Mouse (Mus musculus) naive thymus-derived CD4-positive, alpha-beta T cell, adult 2 months (primary cell): ENCODE measurements at regions not wholly inside any gene's neighbourhood (a gene's known extent, or its start where the extent isn't known, plus 50 kb on each side); places are given as distances from the start of the nearest gene placed in this dataset.

Source experiments
- DNase-seq: peaks from one replicate; pipeline ENCODE4 v3.0.0-alpha.2; 2011; ENCODE audit warnings: low read depth

DNA sequence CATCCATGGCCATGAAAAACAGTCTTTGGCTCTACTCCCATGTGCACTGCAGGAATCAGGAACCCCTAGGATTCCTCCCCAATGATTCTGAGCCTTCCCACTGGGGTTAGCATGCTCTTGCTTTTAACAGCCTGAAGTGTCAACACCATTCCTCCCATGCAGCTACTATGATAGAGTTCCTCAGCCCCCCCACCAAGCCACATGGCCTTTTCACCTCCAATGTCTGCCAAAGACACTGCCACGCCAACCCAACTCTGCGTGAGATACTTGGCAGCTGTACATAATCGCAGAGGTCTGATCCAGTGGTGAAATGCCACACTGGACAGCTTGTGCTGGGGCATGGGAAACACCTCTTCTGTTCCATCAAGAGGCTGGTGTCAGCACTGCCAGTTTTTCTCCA, 128.6 kb upstream of the H2al1a start:
- DNase-seq: no peak

DNA sequence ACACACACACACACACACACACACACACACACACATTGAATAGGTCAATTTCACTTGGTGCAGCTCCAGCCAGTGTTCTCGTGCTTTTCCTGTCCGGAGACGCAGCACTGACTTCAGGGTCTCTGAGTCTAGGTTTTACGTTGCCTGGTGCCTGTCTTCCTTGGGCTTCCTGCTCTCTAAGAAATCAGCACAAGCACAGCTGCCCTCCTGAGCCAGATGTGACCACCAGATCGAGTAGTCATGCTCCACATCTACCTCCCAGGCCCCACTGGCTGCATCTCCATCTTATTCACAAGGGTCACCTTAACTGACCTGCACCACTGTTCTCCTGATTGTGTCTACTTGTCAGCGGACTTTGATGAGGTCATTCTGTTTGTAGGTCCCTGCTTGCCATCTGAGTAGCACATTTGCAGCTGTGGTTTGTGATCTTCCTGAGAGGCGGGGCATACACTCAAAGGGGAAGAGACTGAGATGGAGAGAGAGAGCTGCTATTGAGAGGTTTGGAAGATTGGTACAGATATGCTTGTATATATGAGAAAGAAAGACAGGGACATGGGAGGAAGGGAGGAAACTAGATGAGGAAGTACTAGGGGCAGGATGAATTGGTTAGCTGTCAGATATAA, 118.8 kb upstream of the H2al1a start:
- peak; percentile 2 for DNase-seq

DNA sequence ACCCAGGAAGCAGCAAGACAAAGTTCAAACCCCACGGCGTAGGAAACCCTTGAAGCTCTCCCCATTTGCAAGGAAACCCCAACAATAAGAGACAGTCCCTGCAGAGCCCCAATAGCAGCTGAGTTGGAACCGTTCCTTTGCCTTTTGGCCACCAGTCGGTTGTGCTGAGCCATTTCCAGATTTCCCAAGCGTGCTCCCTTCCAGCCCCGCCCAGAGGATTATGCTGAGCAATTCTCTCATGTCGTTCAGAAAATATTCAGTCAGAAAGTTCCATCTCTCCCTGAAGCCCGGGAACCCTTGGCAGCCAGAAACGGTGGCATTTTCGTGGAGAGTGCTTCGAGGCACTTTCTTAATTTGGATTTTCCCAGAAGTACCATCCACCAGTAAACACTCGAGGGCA, 117.2 kb upstream of the H2al1a start:
- DNase-seq: no peak

DNA sequence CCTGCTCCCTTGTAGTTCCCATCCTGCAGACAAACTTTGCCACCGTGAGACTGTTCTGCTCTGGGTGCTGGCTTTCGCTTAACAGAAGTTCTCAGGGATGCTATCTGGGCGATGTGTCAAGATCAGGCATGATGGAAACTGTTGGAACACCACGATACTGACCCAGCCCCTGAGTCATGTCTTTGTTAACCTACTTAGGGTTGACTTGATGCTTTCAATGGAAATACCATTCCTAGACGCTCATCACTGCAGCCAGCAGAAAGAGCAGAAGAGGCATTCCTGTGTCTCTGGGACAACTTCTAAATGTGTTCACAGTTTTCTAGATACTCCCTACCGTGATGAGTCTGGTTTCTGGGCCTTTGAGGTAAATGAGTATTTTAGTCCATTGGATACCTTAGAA, 108.2 kb upstream of the H2al1a start:
- no peak for DNase-seq

DNA sequence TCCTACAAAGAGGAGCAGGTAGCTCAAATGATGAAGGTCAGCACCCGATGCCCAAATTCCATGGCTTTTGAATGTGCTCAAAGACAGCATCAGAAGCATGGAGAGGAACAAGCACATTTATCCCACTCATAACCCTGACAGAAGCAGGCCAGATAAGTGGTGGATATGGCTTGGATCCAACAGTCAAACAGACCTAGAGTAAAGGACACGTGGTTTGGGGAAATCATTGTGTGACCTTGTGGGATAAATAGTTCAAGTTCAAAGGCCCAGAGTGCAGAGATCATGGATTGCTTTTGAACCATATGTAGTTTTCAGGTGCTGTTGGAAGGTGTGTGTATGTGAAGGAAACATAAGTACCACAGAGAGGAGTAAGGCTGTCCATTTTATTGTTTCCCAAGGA, 94.9 kb upstream of the H2al1a start:
- no peak for DNase-seq

DNA sequence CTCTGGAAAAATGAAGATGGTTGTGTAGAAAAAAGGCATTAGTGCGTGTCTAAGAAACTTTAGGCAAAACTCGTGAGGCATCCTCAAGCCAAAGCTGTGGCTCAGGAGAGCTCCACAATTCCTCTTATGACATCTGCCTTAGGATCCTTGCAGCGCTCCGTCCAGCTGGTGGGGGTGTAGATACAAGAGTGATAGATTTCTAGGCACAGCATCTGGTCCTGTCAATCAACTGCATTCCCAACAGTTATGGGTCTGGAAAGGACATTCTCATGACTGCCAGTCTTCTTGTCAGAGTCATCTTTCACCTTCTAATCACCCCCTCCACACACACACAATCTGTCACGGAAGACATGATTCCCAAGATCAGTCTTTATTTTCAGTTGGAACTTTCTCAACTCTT, 89.2 kb upstream of the H2al1a start:
- no peak for DNase-seq

DNA sequence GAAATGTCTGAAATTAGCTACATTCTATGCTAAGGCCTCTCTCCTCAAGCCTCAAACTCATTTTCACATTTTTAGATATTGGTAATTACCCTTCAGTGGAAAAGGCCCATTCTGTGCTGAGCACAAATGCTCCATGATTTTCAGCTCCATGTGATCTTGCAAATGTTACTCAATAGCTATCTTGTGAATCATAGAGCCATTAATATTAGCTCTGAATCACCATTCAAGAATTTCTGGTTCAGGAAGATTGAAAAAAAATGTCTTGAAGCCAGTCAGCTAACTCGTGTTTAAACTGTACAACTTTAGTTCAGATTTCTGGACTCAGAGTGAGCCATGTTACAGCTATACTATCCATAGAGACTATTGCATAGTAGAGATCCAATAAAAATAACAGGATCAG, 86.2 kb upstream of the H2al1a start:
- no peak for DNase-seq

DNA sequence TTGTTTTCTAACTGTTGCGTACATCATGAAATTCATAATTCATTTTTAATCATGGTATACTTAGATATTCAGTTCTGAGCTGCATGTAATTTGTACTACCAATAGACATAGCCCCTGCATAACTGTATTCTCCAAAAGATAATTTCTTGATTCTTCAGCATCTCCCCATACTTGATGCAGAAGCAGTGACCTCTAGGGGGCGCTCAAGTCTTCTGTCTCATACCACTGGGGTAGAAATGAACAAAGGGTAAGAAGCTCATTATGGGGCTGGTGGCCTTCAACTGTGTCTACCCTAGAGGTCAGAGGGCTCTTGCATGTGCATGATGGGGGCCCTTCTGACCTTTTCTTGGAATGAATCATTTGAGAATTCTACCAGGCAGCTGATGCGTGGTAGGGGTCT, 85.6 kb upstream of the H2al1a start:
- peak; percentile 33 for DNase-seq

DNA sequence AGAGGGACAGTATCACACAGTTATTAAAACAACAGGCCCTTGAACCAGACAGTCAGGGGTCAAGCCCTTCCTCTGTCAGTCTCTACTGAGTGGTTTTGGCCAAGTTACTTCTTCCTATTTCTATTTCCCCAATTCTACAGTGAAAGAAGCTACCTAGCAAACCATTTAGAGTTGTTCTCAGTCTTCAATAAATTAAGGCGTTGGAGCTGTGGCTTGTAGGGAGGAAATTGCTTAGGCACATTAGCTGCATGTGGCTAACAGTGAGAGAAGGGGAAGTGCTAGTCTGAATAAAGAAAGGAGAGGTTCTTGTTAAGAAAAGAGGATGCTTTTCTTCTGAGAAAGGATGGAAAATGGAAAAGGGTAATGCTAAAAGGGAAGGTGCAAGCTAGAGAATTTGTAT, 60.0 kb upstream of the H2al1a start:
- DNase-seq: no peak

DNA sequence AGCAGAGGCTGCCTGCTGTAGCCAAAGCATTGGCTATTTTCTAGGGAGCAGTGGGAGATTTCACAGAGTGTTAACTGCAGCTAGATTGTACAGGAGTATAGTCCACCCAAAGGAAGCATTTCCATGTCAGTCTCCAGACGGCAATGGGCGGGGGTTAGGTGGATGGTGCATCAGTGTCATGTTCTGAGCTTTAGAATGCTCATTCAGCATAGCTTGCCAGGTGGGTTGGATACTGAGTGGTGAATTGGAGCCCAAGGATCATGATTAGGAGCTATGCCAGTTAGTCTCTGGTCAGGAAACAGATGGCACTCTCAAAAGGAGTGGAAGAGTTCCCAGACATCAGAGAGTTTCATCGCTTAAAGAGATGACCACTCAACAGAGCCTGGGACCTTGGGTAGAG, 53.5 kb upstream of the H2al1a start:
- no peak for DNase-seq
